Mouse (Mus musculus) heart, adult 2 months (tissue): ENCODE results near the gene Mgl2.

ENCODE experiments used
- CTCF ChIP-seq: fragments of 200-600 bp; IDR thresholded peaks from 2 replicates; pipeline ENCODE4 v1.8.1; 2022; ENCODE audit warnings: antibody characterized with exemption, mild to moderate bottlenecking, moderate library complexity
- POLR2A ChIP-seq: fragments of 200-500 bp; IDR thresholded peaks from 2 replicates; pipeline ENCODE4 v1.6.1; 2011; ENCODE audit warnings: mild to moderate bottlenecking, low read depth, low read length, control low read depth; ENCODE audit not compliant: insufficient read depth

DNA sequence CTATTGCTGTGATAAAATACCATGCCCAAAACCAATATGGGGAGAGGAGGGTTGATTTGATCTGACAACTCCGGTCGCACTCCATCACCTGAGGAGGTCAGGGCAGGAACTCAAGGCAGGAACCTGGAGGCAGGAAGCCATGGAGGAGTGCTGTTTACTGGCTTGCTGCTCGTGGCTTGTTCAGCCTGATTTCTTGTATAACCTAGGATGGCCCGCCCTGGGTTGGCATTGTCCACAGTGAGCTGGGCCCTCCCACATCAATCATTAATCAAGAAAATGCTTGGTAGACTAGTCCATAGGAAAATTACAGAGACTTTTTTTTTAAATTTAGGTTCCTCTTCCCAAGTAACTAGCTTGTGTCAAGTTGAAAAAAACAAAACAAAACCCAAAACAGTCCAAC is 44.4 kb downstream of the Mgl2 start:
- no peak for TF ChIP-seq CTCF
- no peak for TF ChIP-seq POLR2A
